ENCODE assay signal across 8 mouse cellular contexts in the genomic region with DNA sequence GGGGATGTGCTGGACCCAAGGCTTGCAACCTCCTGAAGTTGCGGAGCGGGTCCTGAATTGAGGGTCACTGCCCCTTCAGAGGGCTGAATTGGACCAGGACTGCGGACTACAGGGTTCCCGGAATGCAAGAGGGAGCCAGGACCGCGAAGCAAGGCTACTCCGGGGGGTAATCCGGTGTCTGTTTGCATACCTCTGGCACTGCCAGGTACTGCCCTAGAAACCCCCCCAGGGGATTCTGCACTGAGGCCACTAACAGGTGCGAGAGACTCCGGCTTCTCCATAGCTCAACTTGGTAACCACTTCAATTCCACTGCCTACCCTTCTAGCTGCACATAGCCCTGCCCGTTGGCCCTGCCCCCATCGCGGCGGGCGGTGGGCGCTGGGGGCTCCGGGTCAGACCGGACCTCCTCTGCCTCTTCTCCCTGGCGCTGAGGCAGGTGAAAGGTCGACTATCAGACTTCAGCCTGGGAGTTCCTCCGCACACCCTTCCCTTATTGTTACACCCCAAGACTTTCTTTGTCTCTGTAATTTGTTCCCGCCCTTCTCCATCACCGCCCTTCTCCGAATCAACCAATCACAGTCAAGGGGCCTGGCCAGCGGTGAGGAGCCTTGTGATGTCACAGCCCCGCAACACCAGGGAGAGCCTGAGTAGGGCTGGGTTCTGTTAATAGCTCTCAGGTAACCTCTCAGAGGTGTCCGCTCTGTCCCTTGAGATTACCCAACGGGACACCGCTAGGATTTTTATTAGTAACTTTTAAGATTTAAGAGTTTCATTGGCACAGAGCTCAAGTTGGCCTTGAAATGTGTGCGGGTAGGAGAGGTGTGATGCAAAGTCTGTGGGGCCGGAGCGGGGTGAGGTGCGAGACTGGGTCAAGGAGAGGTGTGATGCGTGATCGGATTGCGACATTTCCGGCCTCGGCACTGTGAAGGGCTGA. TPM values are rescaled to one million over a fixed set of nuclear protein-coding genes. Genes with fewer than 3 reads are reported as not detected.
DNase-seq lines count a peak whose midpoint lies in the region; ATAC-seq lines count a peak whose summit lies in the region.

A gene (minus strand): TSS at position 517 of the 935 bp plus-strand sequence.
A gene (plus strand): TSS at position 602 of the 935 bp plus-strand sequence.

- H3K9me3 ChIP-seq in heart, embryonic 13.5 days = no peaks in the 10 kb centered on the region
- no peaks in the 10 kb centered on the region for H3K9me3 ChIP-seq in liver, embryonic 12.5 days (replicated peaks)
- no peaks in the 10 kb centered on the region for H3K9me3 ChIP-seq in stomach, embryonic 15.5 days

- H3K4me2 ChIP-seq in heart, embryonic 13.5 days = peak within 1 kb of the TSS; percentile 88
- H3K4me2 ChIP-seq in liver, embryonic 12.5 days = peak within 1 kb of the TSS; percentile 95
- peak within 1 kb of the TSS; percentile 95 for H3K4me2 ChIP-seq in stomach, embryonic 15.5 days

- H3K36me3 ChIP-seq in heart, embryonic 13.5 days = peaks cover 28% of the 10 kb centered on the region
- H3K36me3 ChIP-seq in liver, embryonic 12.5 days = peaks cover 27% of the 10 kb centered on the region
- peaks cover 16% of the 10 kb centered on the region for H3K36me3 ChIP-seq in stomach, embryonic 15.5 days

- H3K4me1 ChIP-seq in heart, embryonic 13.5 days = peaks cover 41% of the 10 kb centered on the region
- peaks cover 49% of the 10 kb centered on the region for H3K4me1 ChIP-seq in liver, embryonic 12.5 days
- H3K4me1 ChIP-seq in stomach, embryonic 15.5 days = peaks cover 25% of the 10 kb centered on the region

- peak; percentile 95 for DNase-seq in CD4-positive, CD25-positive, alpha-beta regulatory T cell, adult 2 months (ENCODE audit: low read depth, low spot score)
- DNase-seq in brain, embryonic 18.5 days (ENCODE audit: low read depth, low spot score) = peak; percentile 92
- DNase-seq in kidney, postnatal 10 days = peak; percentile 93
- peak; percentile 86 to 89 for DNase-seq in natural killer cell, adult 2 months (ENCODE audit: low spot score in 2 of 2)

- WGBS in heart, embryonic 13.5 days = under 1% methylated on average over 38 of the region's 38 CpGs
- under 1% methylated on average over 38 of the region's 38 CpGs for WGBS in liver, embryonic 12.5 days (ENCODE audit: insufficient replicate concordance)
- 1% methylated on average over 37 of the region's 38 CpGs for WGBS in stomach, embryonic 15.5 days

- H3K27me3 ChIP-seq in heart, embryonic 13.5 days (replicated peaks) = no peaks in the 10 kb centered on the region
- H3K27me3 ChIP-seq in liver, embryonic 12.5 days (replicated peaks) = peaks cover 8% of the 10 kb centered on the region
- H3K27me3 ChIP-seq in stomach, embryonic 15.5 days (replicated peaks) = no peaks in the 10 kb centered on the region

- H3K9ac ChIP-seq in heart, embryonic 13.5 days = peak within 1 kb of the TSS; percentile 96
- H3K9ac ChIP-seq in liver, embryonic 12.5 days = peak within 1 kb of the TSS; percentile 92
- peak within 1 kb of the TSS; percentile 83 for H3K9ac ChIP-seq in stomach, embryonic 15.5 days

- peak; percentile 87 for ATAC-seq in erythroid progenitor cell, adult 5-6 weeks (replicated peaks; ENCODE audit: low FRiP score, poor library complexity, severe bottlenecking)
- peak; percentile 80 for ATAC-seq in heart, embryonic 13.5 days (ENCODE audit: extremely low read depth, insufficient number of reproducible peaks, low FRiP score, low TSS enrichment)
- peak; percentile 91 for ATAC-seq in liver, embryonic 12.5 days
- ATAC-seq in stomach, embryonic 15.5 days (ENCODE audit: insufficient read depth, low FRiP score, low read depth) = peak; percentile 93

- H3K4me3 ChIP-seq in heart, embryonic 13.5 days = peak within 1 kb of the TSS; percentile 92
- H3K4me3 ChIP-seq in liver, embryonic 12.5 days = peak within 1 kb of the TSS; percentile 86
- H3K4me3 ChIP-seq in stomach, embryonic 15.5 days (replicated peaks) = peak within 1 kb of the TSS; percentile 84

- peak within 1 kb of the TSS; percentile 99 for H3K27ac ChIP-seq in heart, embryonic 13.5 days (replicated peaks)
- H3K27ac ChIP-seq in liver, embryonic 12.5 days = peak within 1 kb of the TSS; percentile 95
- H3K27ac ChIP-seq in stomach, embryonic 15.5 days = peak within 1 kb of the TSS; percentile 97

RNA-seq across cellular contexts. Expression of the first gene that starts in this region (rescaled TPM):
- 2.5 TPM in 1 of 2 replicates, not detected in the other for total RNA-seq in erythroid progenitor cell, adult 5-6 weeks (2015; ENCODE audit: low replicate concordance)
- total RNA-seq in erythroid progenitor cell, adult 5-6 weeks (2017; ENCODE audit: low replicate concordance) = 0.51 TPM in 1 of 2 replicates, not detected in the other
- polyA plus RNA-seq in heart, embryonic 13.5 days (2015; fragmentation: Nextera tagmentation; extraction: Ambion mirVana) = 4.0 and 4.1 TPM in 2 replicates
- 2.3 TPM in 2 replicates for polyA plus RNA-seq in liver, embryonic 12.5 days (2016; fragmentation: Nextera tagmentation; extraction: Ambion mirVana)
- polyA plus RNA-seq in stomach, embryonic 15.5 days (2015; fragmentation: Nextera tagmentation; extraction: Ambion mirVana) = 7.5 and 10.4 TPM in 2 replicates

RNA-seq across cellular contexts. Expression of the second gene that starts in this region (rescaled TPM):
- total RNA-seq in erythroid progenitor cell, adult 5-6 weeks (2015; ENCODE audit: low replicate concordance) = 8.6 and 8.8 TPM in 2 replicates
- total RNA-seq in erythroid progenitor cell, adult 5-6 weeks (2017; ENCODE audit: low replicate concordance) = 23.2 and 59.7 TPM in 2 replicates
- polyA plus RNA-seq in heart, embryonic 13.5 days (2015; fragmentation: Nextera tagmentation; extraction: Ambion mirVana) = 7.8 and 8.1 TPM in 2 replicates
- 4.5 and 5.7 TPM in 2 replicates for polyA plus RNA-seq in liver, embryonic 12.5 days (2016; fragmentation: Nextera tagmentation; extraction: Ambion mirVana)
- 7.2 and 8.0 TPM in 2 replicates for polyA plus RNA-seq in stomach, embryonic 15.5 days (2015; fragmentation: Nextera tagmentation; extraction: Ambion mirVana)

Comparison
In these comparisons a context has a peak if more than half of its experiments do, and no peak if none do; other contexts are left out.
1. Peak in every context shown above with its lines: DNase-seq, ATAC-seq, H3K4me3 ChIP-seq and H3K27ac ChIP-seq.